14 mouse cellular contexts compared by ENCODE assay signal in the genomic region with DNA sequence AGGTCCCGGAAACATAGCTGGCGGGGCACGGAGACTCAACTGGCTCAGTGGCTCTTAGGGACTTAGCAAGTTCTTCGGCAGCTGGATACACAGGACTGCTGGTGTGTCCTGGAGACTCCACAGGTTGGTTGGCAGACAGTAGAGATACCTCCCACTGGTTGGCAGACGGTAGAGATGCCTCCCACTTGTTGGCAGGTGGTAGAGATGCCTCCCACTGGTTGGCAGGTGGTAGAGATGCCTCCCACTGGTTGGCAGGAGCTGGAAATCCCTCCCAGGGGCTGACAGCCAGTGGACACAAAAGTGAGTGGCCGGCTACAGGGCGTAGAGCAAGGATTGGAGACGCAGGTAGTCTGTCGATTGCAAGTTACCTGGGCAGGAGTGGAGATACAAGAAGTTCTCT. TPM values are rescaled to one million over a fixed set of nuclear protein-coding genes. Genes with fewer than 3 reads are reported as not detected.
DNase-seq lines count a peak whose midpoint lies in the region; ATAC-seq and TF ChIP-seq lines count a peak whose summit lies in the region.
"Had no signal": no experiment of that assay in that cellular context is flagged by ENCODE, and none has a peak within 500 bp of the region (broad histone marks: within the 10 kb centered on the region; RNA-seq: fewer than 3 reads in every experiment).

No protein-coding gene starts in this region.

- H3K27ac ChIP-seq in forebrain, embryonic 16.5 days (ENCODE audit: low read length), result no peak overlapping the region
- no peak overlapping the region for H3K27ac ChIP-seq in forebrain, embryonic 12.5 days
- H3K27ac ChIP-seq in left cerebral cortex, adult 2 months, result no peak overlapping the region
- H3K27ac ChIP-seq in kidney, embryonic 16.5 days (ENCODE audit: low read length), result no peak overlapping the region
- H3K27ac ChIP-seq: liver, embryonic 12.5 days; macrophage had no signal

- H3K36me3 ChIP-seq in forebrain, embryonic 16.5 days (ENCODE audit: control insufficient read depth, insufficient read depth), result no peaks in the 10 kb centered on the region
- H3K36me3 ChIP-seq in forebrain, embryonic 12.5 days (replicated peaks), result no peaks in the 10 kb centered on the region
- H3K36me3 ChIP-seq in kidney, embryonic 16.5 days (ENCODE audit: insufficient read depth, low read length), result no peaks in the 10 kb centered on the region
- H3K36me3 ChIP-seq: G1E; liver, embryonic 12.5 days had no signal

- no peaks in the 10 kb centered on the region for H3K9me3 ChIP-seq in forebrain, embryonic 16.5 days (ENCODE audit: control insufficient read depth, low read length)
- H3K9me3 ChIP-seq in forebrain, embryonic 12.5 days, result no peaks in the 10 kb centered on the region
- no peaks in the 10 kb centered on the region for H3K9me3 ChIP-seq in kidney, embryonic 16.5 days (ENCODE audit: low read length)

- peak; percentile 27; the same call in 1 of the 2 replicates for ATAC-seq in forebrain, embryonic 16.5 days
- ATAC-seq in forebrain, embryonic 12.5 days (ENCODE audit: low FRiP score), result no peak
- ATAC-seq in kidney, embryonic 16.5 days (ENCODE audit: low FRiP score, low TSS enrichment), result no peak
- ATAC-seq: liver, embryonic 12.5 days had no signal

- no peak overlapping the region for H3K9ac ChIP-seq in forebrain, embryonic 16.5 days (replicated peaks; ENCODE audit: low read depth, low read length)
- no peak overlapping the region for H3K9ac ChIP-seq in forebrain, embryonic 12.5 days
- H3K9ac ChIP-seq in kidney, embryonic 16.5 days (replicated peaks; ENCODE audit: low read length), result no peak overlapping the region
- H3K9ac ChIP-seq: liver, embryonic 12.5 days had no signal

- TF ChIP-seq CTCF in brain, embryonic 14.5 days (IDR thresholded peaks at IDR 0.05; ENCODE audit: borderline replicate concordance, extremely low read depth, insufficient read depth, insufficient read length), result no peak
- no peak for TF ChIP-seq CTCF in left cerebral cortex, adult 2 months (IDR thresholded peaks at IDR 0.05)

- WGBS in forebrain, embryonic 16.5 days, result 74% methylated on average over 9 of the region's 9 CpGs
- 89% methylated on average over 9 of the region's 9 CpGs for WGBS in forebrain, embryonic 12.5 days
- WGBS in kidney, embryonic 16.5 days, result 91% methylated on average over 9 of the region's 9 CpGs

- intact Hi-C loops in left cerebral cortex, adult 2 months (cut with DNase I), result no loop called here

- no peak overlapping the region for H3K4me2 ChIP-seq in forebrain, embryonic 16.5 days (ENCODE audit: low read length)
- no peak overlapping the region for H3K4me2 ChIP-seq in forebrain, embryonic 12.5 days
- H3K4me2 ChIP-seq in kidney, embryonic 16.5 days (replicated peaks; ENCODE audit: low read depth, low read length), result no peak overlapping the region
- H3K4me2 ChIP-seq: liver, embryonic 12.5 days had no signal

- TF ChIP-seq POLR2A in brain, embryonic 14.5 days (IDR thresholded peaks at IDR 0.05; ENCODE audit: borderline replicate concordance, extremely low read depth, insufficient read depth, insufficient read length, poor library complexity, severe bottlenecking), result no peak

- no peaks in the 10 kb centered on the region for H3K27me3 ChIP-seq in forebrain, embryonic 16.5 days (replicated peaks; ENCODE audit: control insufficient read depth, insufficient read depth, low read length)
- no peaks in the 10 kb centered on the region for H3K27me3 ChIP-seq in forebrain, embryonic 12.5 days
- no peaks in the 10 kb centered on the region for H3K27me3 ChIP-seq in kidney, embryonic 16.5 days (ENCODE audit: insufficient read depth, low read length)
- H3K27me3 ChIP-seq: liver, embryonic 12.5 days had no signal

- H3K4me1 ChIP-seq in forebrain, embryonic 16.5 days (replicated peaks; ENCODE audit: control insufficient read depth, insufficient read depth, low read length), result peaks cover 13% of the 10 kb centered on the region; the same call in 1 of the 2 replicates
- H3K4me1 ChIP-seq in forebrain, embryonic 12.5 days, result no peaks in the 10 kb centered on the region
- no peaks in the 10 kb centered on the region for H3K4me1 ChIP-seq in kidney, embryonic 16.5 days (ENCODE audit: insufficient read depth, low read length)
- H3K4me1 ChIP-seq: liver, embryonic 12.5 days had no signal

- H3K4me3 ChIP-seq in forebrain, embryonic 16.5 days (replicated peaks; ENCODE audit: low read length), result no peak overlapping the region
- no peak overlapping the region for H3K4me3 ChIP-seq in forebrain, embryonic 12.5 days (replicated peaks)
- H3K4me3 ChIP-seq in left cerebral cortex, adult 2 months, result no peak overlapping the region
- H3K4me3 ChIP-seq in kidney, embryonic 16.5 days (ENCODE audit: low read length), result no peak overlapping the region
- H3K4me3 ChIP-seq: liver, embryonic 12.5 days had no signal

- peak; percentile 32 for DNase-seq in brain, embryonic 14.5 days (ENCODE audit: low read depth)
- DNase-seq in frontal cortex, adult 2 months (ENCODE audit: extremely low spot score in 1 of 2, low spot score in 1 of 2), result peak; percentile 30 to 79
- peak; percentile 22 to 62 for DNase-seq in left cerebral cortex, adult 2 months (ENCODE audit: extremely low spot score in 1 of 2, low spot score in 2 of 2)
- no peak for DNase-seq in thymus, postnatal 4 days
- DNase-seq in kidney, postnatal 4 days, result no peak
- DNase-seq: heart, postnatal 36 days had no signal

RNA-seq across cellular contexts. Expression of a gene that starts 0.5 kb away (rescaled TPM):
- polyA plus RNA-seq in forebrain, embryonic 16.5 days (2015; fragmentation: Nextera tagmentation; extraction: Ambion mirVana), result not detected in 2 replicates
- not detected in 2 replicates for polyA plus RNA-seq in forebrain, embryonic 12.5 days (2016; fragmentation: Nextera tagmentation; extraction: Ambion mirVana)
- not detected in 2 replicates for polyA plus RNA-seq in brain, embryonic 14.5 days (2012; rRNA removed)
- not detected in 2 replicates for polyA plus RNA-seq in frontal cortex, adult 2 months (2012; rRNA removed)
- total RNA-seq in left cerebral cortex, adult 2 months (2021), result not detected
- polyA plus RNA-seq in kidney, embryonic 16.5 days (2015; fragmentation: Nextera tagmentation; extraction: Ambion mirVana), result not detected in 2 replicates
- total RNA-seq: G1E; heart, postnatal 36 days had no signal
- polyA plus RNA-seq: cortical plate, adult 2 months; G1E; kidney, embryonic 14.5 days; liver, embryonic 12.5 days; macrophage had no signal

Comparison
In these comparisons a context has a peak if more than half of its experiments do, and no peak if none do; other contexts are left out.
1. DNase-seq: peak in brain, embryonic 14.5 days (single experiment), frontal cortex, adult 2 months (2 of 2) and left cerebral cortex, adult 2 months (2 of 2); none in thymus, postnatal 4 days (single experiment) and kidney, postnatal 4 days (0 of 2).